Mouse (Mus musculus): ENCODE data around the gene Gm10644.

Gm10644 gene

GRCm38 (mm10) chr8:83980845-83981244, 25.8 kb upstream of the Gm10644 start:
- no peak for DNase-seq (ENCODE audit: low read depth, low spot score)

- DNase-seq (ENCODE audit: low read depth, low spot score) = no peak
Observed at GRCm38 (mm10) chr8:83980250-83980649, 25.2 kb upstream of the Gm10644 start.

GRCm38 (mm10) chr8:83978200-83978599, 23.2 kb upstream of the Gm10644 start:
- DNase-seq (ENCODE audit: low read depth, low spot score) = no peak

GRCm38 (mm10) chr8:83977646-83978045, 22.6 kb upstream of the Gm10644 start:
- no peak for DNase-seq (ENCODE audit: low read depth, low spot score)

GRCm38 (mm10) chr8:83976779-83977350, 21.9 kb upstream of the Gm10644 start:
- no peak for DNase-seq (ENCODE audit: low read depth, low spot score)

GRCm38 (mm10) chr8:83976101-83976630, 21.2 kb upstream of the Gm10644 start:
- no peak for DNase-seq (ENCODE audit: low read depth, low spot score)

- DNase-seq (ENCODE audit: low read depth, low spot score) = no peak
Observed at GRCm38 (mm10) chr8:83974521-83974920, 19.5 kb upstream of the Gm10644 start.

GRCm38 (mm10) chr8:83973161-83974031, 18.4 kb upstream of the Gm10644 start:
- DNase-seq (ENCODE audit: low read depth, low spot score) = no peak

GRCm38 (mm10) chr8:83972150-83973120, 17.4 kb upstream of the Gm10644 start, which contains the start of gene Prkaca:
Gene Prkaca (plus strand): TSS chr8:83972993.
- peak; percentile 99 for DNase-seq (ENCODE audit: low read depth, low spot score)

- DNase-seq (ENCODE audit: low read depth, low spot score) = no peak
Observed at GRCm38 (mm10) chr8:83971661-83972060, 16.7 kb upstream of the Gm10644 start.

GRCm38 (mm10) chr8:83971121-83971520, 16.1 kb upstream of the Gm10644 start:
- DNase-seq (ENCODE audit: low read depth, low spot score) = no peak

- no peak for DNase-seq (ENCODE audit: low read depth, low spot score)
Observed at GRCm38 (mm10) chr8:83967701-83968100, 12.7 kb upstream of the Gm10644 start.

- DNase-seq (ENCODE audit: low read depth, low spot score) = no peak
Observed at GRCm38 (mm10) chr8:83964015-83964765, 9.2 kb upstream of the Gm10644 start.

- DNase-seq (ENCODE audit: low read depth, low spot score) = no peak
Observed at GRCm38 (mm10) chr8:83956789-83957188, 1.8 kb upstream of the Gm10644 start.

- no peak for DNase-seq (ENCODE audit: low read depth, low spot score)
Observed at GRCm38 (mm10) chr8:83955958-83956218, 883 bp upstream of the Gm10644 start.

- no peak for DNase-seq (ENCODE audit: low read depth, low spot score)
Observed at GRCm38 (mm10) chr8:83954749-83955105, 278 bp downstream of the Gm10644 start.

- DNase-seq (ENCODE audit: low read depth, low spot score) = no peak
Observed at GRCm38 (mm10) chr8:83945540-83945939, 9.5 kb downstream of the Gm10644 start.

GRCm38 (mm10) chr8:83942446-83942845, 12.6 kb downstream of the Gm10644 start:
- no peak for DNase-seq (ENCODE audit: low read depth, low spot score)

- DNase-seq (ENCODE audit: low read depth, low spot score) = no peak
Observed at GRCm38 (mm10) chr8:83941066-83941677, 13.8 kb downstream of the Gm10644 start.

- no peak for DNase-seq (ENCODE audit: low read depth, low spot score)
Observed at GRCm38 (mm10) chr8:83938330-83938729, 16.7 kb downstream of the Gm10644 start.

GRCm38 (mm10) chr8:83937645-83938044, 17.4 kb downstream of the Gm10644 start:
- DNase-seq (ENCODE audit: low read depth, low spot score) = no peak

Measured in brain, embryonic 18.5 days (tissue).